Mouse (Mus musculus) left cerebral cortex, adult 9 months (tissue): ENCODE data around the gene Cebpg.

ENCODE experiments used
- DNase-seq, 2 experiments: peaks; one replicate each; pipeline ENCODE4 v3.0.0; 2022; ENCODE audit warnings: low spot score in 2 of 2

Cebpg gene

GRCm38 (mm10) chr7:35056436-35056864 lies at the start of gene Cebpg:
Gene Cebpg, minus strand, starts transcription at chr7:35056573.
- DNase-seq, result peak; percentile 90 to 98

GRCm38 (mm10) chr7:35099528-35099927 lies 43.2 kb upstream of the Cebpg start:
- no peak for DNase-seq

GRCm38 (mm10) chr7:35098777-35099176 lies 42.4 kb upstream of the Cebpg start:
- DNase-seq, result no peak

GRCm38 (mm10) chr7:35094975-35095678 lies 38.8 kb upstream of the Cebpg start:
- no peak for DNase-seq

- DNase-seq, result no peak
Observed at GRCm38 (mm10) chr7:35090550-35090949, 34.2 kb upstream of the Cebpg start.

- DNase-seq, result peak in 1 of 2 experiments; percentile 49
Observed at GRCm38 (mm10) chr7:35086271-35086861, 30.0 kb upstream of the Cebpg start.

- DNase-seq, result no peak
Observed at GRCm38 (mm10) chr7:35084565-35085360, 28.4 kb upstream of the Cebpg start.

- DNase-seq, result no peak
Observed at GRCm38 (mm10) chr7:35081406-35082104, 25.2 kb upstream of the Cebpg start.

GRCm38 (mm10) chr7:35080843-35081338 lies 24.5 kb upstream of the Cebpg start:
- DNase-seq, result no peak

GRCm38 (mm10) chr7:35076645-35077044 lies 20.3 kb upstream of the Cebpg start:
- DNase-seq, result no peak

- no peak for DNase-seq
Observed at GRCm38 (mm10) chr7:35066640-35067212, 10.4 kb upstream of the Cebpg start.

- no peak for DNase-seq
Observed at GRCm38 (mm10) chr7:35065958-35066357, 9.6 kb upstream of the Cebpg start.

- peak in 1 of 2 experiments; percentile 46 for DNase-seq
Observed at GRCm38 (mm10) chr7:35064286-35065258, 8.2 kb upstream of the Cebpg start.

GRCm38 (mm10) chr7:35059467-35059866 lies 3.1 kb upstream of the Cebpg start:
- DNase-seq, result no peak

GRCm38 (mm10) chr7:35058329-35058728 lies 2.0 kb upstream of the Cebpg start:
- DNase-seq, result no peak

- no peak for DNase-seq
Observed at GRCm38 (mm10) chr7:35057569-35057968, 1.2 kb upstream of the Cebpg start.

- DNase-seq, result no peak
Observed at GRCm38 (mm10) chr7:35056999-35057398, 626 bp upstream of the Cebpg start.

GRCm38 (mm10) chr7:35055619-35056435 lies 546 bp downstream of the Cebpg start:
- peak in 1 of 2 experiments; percentile 65 for DNase-seq

- DNase-seq, result no peak
Observed at GRCm38 (mm10) chr7:35054977-35055618, 1.3 kb downstream of the Cebpg start.
